Mouse (Mus musculus): ENCODE measurements at regions not wholly inside any gene's neighbourhood (a gene's known extent, or its start where the extent isn't known, plus 50 kb on each side); places are given as distances from the start of the nearest gene placed in this dataset.

DNA sequence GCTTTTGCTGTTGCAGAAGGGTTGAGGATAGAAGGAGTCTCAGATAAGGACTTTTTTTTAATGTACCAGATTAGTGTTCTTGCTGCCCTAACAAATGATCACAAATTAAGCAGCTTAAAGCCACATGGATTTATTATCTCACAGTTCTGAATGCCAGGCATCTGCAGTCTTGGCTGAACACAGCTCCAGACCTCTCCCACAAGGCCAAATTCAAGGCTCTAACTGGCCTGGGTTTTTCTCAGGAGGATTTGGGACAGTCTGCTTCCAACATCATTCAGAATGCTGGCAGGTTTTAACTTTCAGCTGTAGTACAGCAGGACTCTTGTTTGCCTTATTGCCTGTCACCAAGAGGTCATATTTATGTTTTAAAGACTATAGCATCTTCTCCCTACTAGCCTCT, 329.7 kb upstream of the Chrm2 start:
- Histone ChIP-seq H3K27ac (ENCODE audit: control insufficient read depth, insufficient read depth, low read depth, low read length) (no peak overlapping the region), H3K27me3 (ENCODE audit: control insufficient read depth, insufficient read depth, low read length) (no peaks in the 10 kb centered on the region), H3K36me3 (ENCODE audit: control insufficient read depth, insufficient read depth, low read length) (no peaks in the 10 kb centered on the region), H3K4me1 (ENCODE audit: control insufficient read depth, insufficient read depth, low read length) (no peaks in the 10 kb centered on the region), H3K4me3 (ENCODE audit: control insufficient read depth, low read depth, low read length) (no peak overlapping the region)
- TF ChIP-seq CTCF (IDR thresholded peaks at IDR 0.05; ENCODE audit: control insufficient read depth, insufficient read depth, insufficient replicate concordance, low read depth, low read length) (no peak), POLR2A (IDR thresholded peaks at IDR 0.05; ENCODE audit: control insufficient read depth, low read depth, low read length) (no peak)

DNA sequence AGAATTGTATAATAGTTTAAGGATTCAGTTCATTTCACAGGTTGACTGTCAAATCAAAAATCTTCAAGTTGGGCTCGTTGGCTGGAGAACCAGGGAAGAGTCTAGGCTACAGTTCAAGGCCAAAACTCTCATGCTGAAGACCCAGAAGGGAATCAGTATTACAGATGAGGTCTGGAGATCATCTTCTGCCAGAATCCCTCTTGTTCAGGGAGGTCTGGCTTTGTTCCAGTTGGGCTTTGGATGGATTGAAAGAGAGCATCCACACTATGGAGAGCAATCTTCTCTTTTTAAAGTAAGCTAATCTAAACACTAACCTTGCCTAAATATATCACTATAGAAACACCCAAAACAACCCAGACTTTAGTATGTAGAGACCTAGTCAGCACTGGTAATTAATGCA, 327.5 kb upstream of the Chrm2 start:
- Histone ChIP-seq H3K4me3 (ENCODE audit: control insufficient read depth, low read depth, low read length) (no peak overlapping the region), H3K36me3 (ENCODE audit: control insufficient read depth, insufficient read depth, low read length) (no peaks in the 10 kb centered on the region), H3K27ac (ENCODE audit: control insufficient read depth, insufficient read depth, low read depth, low read length) (no peak overlapping the region), H3K27me3 (ENCODE audit: control insufficient read depth, insufficient read depth, low read length) (no peaks in the 10 kb centered on the region), H3K4me1 (ENCODE audit: control insufficient read depth, insufficient read depth, low read length) (no peaks in the 10 kb centered on the region)
- TF ChIP-seq POLR2A (IDR thresholded peaks at IDR 0.05; ENCODE audit: control insufficient read depth, low read depth, low read length) (no peak), CTCF (IDR thresholded peaks at IDR 0.05; ENCODE audit: control insufficient read depth, insufficient read depth, insufficient replicate concordance, low read depth, low read length) (no peak)

DNA sequence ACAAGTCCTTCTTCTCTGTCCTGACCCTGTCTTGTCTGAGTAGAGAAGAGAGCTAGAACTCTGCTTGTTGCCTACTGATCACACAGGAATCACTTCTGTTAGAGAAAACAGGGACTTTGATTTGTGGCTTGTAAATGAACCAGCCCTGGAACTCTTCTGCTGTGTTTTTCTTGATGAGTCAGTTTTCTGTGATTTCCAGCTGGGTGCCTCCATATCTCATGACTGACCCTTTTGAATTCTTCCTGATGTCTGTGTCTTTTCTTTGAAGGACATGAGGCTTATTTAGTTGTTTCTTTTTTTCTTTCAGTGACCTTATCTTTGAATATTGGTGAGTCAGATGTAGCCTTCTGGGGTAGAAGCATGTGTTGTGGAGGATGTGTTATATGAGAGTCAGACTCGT, 323.0 kb upstream of the Chrm2 start:
- no peak for TF ChIP-seq CTCF (IDR thresholded peaks at IDR 0.05; ENCODE audit: control insufficient read depth, insufficient read depth, insufficient replicate concordance, low read depth, low read length)
- TF ChIP-seq POLR2A (IDR thresholded peaks at IDR 0.05; ENCODE audit: control insufficient read depth, low read depth, low read length): no peak

DNA sequence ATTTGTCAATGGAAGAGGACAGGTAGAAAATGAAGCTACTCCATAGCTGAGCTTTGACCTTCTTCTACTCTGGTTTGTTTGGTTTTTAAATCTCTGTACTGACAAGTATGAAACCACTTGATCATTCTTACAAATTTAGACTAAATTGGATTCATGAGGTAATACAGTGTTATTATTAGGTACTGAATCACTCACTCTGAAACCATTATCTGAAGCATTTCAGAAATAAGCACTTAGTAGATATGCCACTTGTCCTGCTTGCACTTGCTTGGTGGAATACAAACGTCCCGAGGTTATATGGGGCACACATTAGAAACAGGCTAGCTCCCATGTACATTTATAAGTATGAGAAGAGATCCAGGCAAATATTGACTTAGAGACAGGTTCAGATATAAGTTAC, 319.2 kb upstream of the Chrm2 start:
- H3K27me3 ChIP-seq (ENCODE audit: control insufficient read depth, insufficient read depth, low read length): no peaks in the 10 kb centered on the region
- no peak overlapping the region for H3K4me3 ChIP-seq (ENCODE audit: control insufficient read depth, low read depth, low read length)
- no peaks in the 10 kb centered on the region for H3K36me3 ChIP-seq (ENCODE audit: control insufficient read depth, insufficient read depth, low read length)
- TF ChIP-seq POLR2A (IDR thresholded peaks at IDR 0.05; ENCODE audit: control insufficient read depth, low read depth, low read length) (no peak), CTCF (IDR thresholded peaks at IDR 0.05; ENCODE audit: control insufficient read depth, insufficient read depth, insufficient replicate concordance, low read depth, low read length) (no peak)
- no peak overlapping the region for H3K27ac ChIP-seq (ENCODE audit: control insufficient read depth, insufficient read depth, low read depth, low read length)
- H3K4me1 ChIP-seq (ENCODE audit: control insufficient read depth, insufficient read depth, low read length): no peaks in the 10 kb centered on the region

More for the DNA sequence above, 323.0 kb upstream of the Chrm2 start:
- H3K36me3 ChIP-seq (ENCODE audit: control insufficient read depth, insufficient read depth, low read length): no peaks in the 10 kb centered on the region
- no peaks in the 10 kb centered on the region for H3K27me3 ChIP-seq (ENCODE audit: control insufficient read depth, insufficient read depth, low read length)
- H3K4me3 ChIP-seq (ENCODE audit: control insufficient read depth, low read depth, low read length): no peak overlapping the region
- H3K27ac ChIP-seq (ENCODE audit: control insufficient read depth, insufficient read depth, low read depth, low read length): no peak overlapping the region
- H3K4me1 ChIP-seq (ENCODE audit: control insufficient read depth, insufficient read depth, low read length): no peaks in the 10 kb centered on the region

DNA sequence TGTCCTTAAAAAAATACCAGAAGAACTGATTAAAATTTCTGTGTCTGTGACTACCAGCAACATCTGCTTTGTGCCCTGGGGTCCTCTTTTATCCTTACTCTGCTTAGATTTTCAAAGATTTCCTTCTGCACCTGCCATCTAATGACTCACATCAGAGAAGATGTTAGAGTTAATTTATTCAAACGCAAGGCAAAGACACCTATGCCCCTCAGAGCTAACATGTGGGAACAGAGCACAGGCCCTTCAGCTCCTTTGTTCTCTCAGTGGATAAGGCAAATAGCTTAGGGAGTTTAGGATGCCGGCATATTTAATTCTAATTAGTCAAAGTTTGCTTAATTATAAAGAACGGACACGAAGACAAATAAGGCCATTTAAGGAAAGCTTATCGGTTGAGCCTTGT, 308.3 kb upstream of the Chrm2 start:
- no peaks in the 10 kb centered on the region for H3K4me1 ChIP-seq (ENCODE audit: control insufficient read depth, insufficient read depth, low read length)
- TF ChIP-seq CTCF (IDR thresholded peaks at IDR 0.05; ENCODE audit: control insufficient read depth, insufficient read depth, insufficient replicate concordance, low read depth, low read length) (no peak), POLR2A (IDR thresholded peaks at IDR 0.05; ENCODE audit: control insufficient read depth, low read depth, low read length) (no peak)
- no peaks in the 10 kb centered on the region for H3K36me3 ChIP-seq (ENCODE audit: control insufficient read depth, insufficient read depth, low read length)
- H3K27me3 ChIP-seq (ENCODE audit: control insufficient read depth, insufficient read depth, low read length): no peaks in the 10 kb centered on the region
- H3K27ac ChIP-seq (ENCODE audit: control insufficient read depth, insufficient read depth, low read depth, low read length): no peak overlapping the region
- H3K4me3 ChIP-seq (ENCODE audit: control insufficient read depth, low read depth, low read length): no peak overlapping the region

DNA sequence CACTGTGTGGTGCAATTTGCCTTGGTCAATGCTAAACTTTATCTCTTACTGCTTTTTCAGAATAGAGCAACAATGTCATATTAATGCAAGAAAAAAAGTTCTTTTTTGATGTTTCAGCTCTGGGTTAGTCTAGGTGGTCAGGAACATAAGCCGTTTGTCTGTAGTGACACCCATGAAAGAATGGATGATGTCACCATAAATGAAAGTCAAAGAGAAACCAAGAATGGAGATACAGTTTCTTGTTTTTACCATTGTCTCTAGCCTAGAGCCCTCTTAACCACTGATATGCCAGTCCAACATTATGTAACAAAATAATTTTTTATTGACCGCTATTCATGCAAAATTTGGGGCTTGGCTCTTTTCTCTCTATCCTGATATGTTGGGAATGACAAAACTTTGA, 294.3 kb upstream of the Chrm2 start:
- TF ChIP-seq POLR2A (IDR thresholded peaks at IDR 0.05; ENCODE audit: control insufficient read depth, low read depth, low read length) (no peak), CTCF (IDR thresholded peaks at IDR 0.05; ENCODE audit: control insufficient read depth, insufficient read depth, insufficient replicate concordance, low read depth, low read length) (no peak)
- H3K4me1 ChIP-seq (ENCODE audit: control insufficient read depth, insufficient read depth, low read length): no peaks in the 10 kb centered on the region

DNA sequence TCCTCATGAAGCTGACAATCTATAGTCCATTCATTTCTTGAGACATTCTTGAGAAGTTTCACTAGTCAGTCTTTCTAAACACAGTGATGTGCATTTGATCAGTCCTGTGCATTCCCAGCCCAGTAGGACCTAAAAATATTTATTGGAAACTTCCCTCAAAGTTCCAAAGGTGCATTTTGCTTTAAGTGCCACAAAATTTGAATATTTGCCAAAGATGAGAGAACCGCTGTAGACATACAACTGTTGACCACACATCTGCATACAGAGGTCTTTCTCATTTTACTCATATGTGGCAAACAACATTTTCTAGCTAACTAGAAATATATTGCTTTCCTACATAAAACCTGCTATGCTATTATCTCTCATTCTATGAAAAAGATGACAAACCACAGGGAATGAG, 293.8 kb upstream of the Chrm2 start:
- Histone ChIP-seq H3K4me3 (ENCODE audit: control insufficient read depth, low read depth, low read length) (no peak overlapping the region), H3K4me1 (ENCODE audit: control insufficient read depth, insufficient read depth, low read length) (no peaks in the 10 kb centered on the region), H3K27me3 (ENCODE audit: control insufficient read depth, insufficient read depth, low read length) (no peaks in the 10 kb centered on the region)

More for the DNA sequence above, 294.3 kb upstream of the Chrm2 start:
- no peaks in the 10 kb centered on the region for H3K36me3 ChIP-seq (ENCODE audit: control insufficient read depth, insufficient read depth, low read length)
- no peak overlapping the region for H3K27ac ChIP-seq (ENCODE audit: control insufficient read depth, insufficient read depth, low read depth, low read length)
- no peak overlapping the region for H3K4me3 ChIP-seq (ENCODE audit: control insufficient read depth, low read depth, low read length)
- no peaks in the 10 kb centered on the region for H3K27me3 ChIP-seq (ENCODE audit: control insufficient read depth, insufficient read depth, low read length)

DNA sequence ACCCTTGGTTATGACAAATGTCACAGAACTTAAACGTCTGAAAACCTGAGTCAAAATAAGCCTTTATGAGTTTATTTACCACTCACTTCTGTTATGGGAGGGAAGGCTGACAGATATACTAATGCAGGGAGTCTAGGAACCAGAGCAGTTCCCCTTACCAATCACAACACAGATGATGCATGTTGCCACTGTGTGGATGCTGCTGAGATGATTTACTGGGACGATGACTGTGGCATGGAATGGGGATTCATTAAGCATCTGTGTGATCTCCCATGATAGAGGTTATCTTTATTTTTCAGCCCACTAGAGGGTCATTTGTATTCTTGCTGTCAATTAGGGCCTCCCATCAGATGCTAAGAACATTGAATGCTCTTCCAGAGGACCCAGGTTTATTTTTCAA, 290.5 kb upstream of the Chrm2 start:
- Histone ChIP-seq H3K4me1 (ENCODE audit: control insufficient read depth, insufficient read depth, low read length) (no peaks in the 10 kb centered on the region), H3K36me3 (ENCODE audit: control insufficient read depth, insufficient read depth, low read length) (no peaks in the 10 kb centered on the region), H3K27me3 (ENCODE audit: control insufficient read depth, insufficient read depth, low read length) (no peaks in the 10 kb centered on the region), H3K4me3 (ENCODE audit: control insufficient read depth, low read depth, low read length) (no peak overlapping the region), H3K27ac (ENCODE audit: control insufficient read depth, insufficient read depth, low read depth, low read length) (no peak overlapping the region)
- no peak for TF ChIP-seq POLR2A (IDR thresholded peaks at IDR 0.05; ENCODE audit: control insufficient read depth, low read depth, low read length)

More for the DNA sequence above, 293.8 kb upstream of the Chrm2 start:
- TF ChIP-seq CTCF (IDR thresholded peaks at IDR 0.05; ENCODE audit: control insufficient read depth, insufficient read depth, insufficient replicate concordance, low read depth, low read length) (no peak), POLR2A (IDR thresholded peaks at IDR 0.05; ENCODE audit: control insufficient read depth, low read depth, low read length) (no peak)
- Histone ChIP-seq H3K36me3 (ENCODE audit: control insufficient read depth, insufficient read depth, low read length) (no peaks in the 10 kb centered on the region), H3K27ac (ENCODE audit: control insufficient read depth, insufficient read depth, low read depth, low read length) (no peak overlapping the region)
